Mouse (Mus musculus) lung, embryonic 14.5 days (tissue): ENCODE data around the gene Stum. TPM values are rescaled to one million over a fixed set of nuclear protein-coding genes. Genes with fewer than 3 reads are reported as not detected.

Experiments used
- ATAC-seq: fragments of 200-750 bp; cut with Nextera tagmentation; 2 replicates; pipeline ENCODE4 v1.8.0; 2017; ENCODE audit warnings: mild to moderate bottlenecking, moderate TSS enrichment, moderate library complexity; ENCODE audit not compliant: insufficient read depth
- DNase-seq: peaks from one replicate; pipeline ENCODE4 v3.0.0-alpha.2; 2015
- H3K27ac ChIP-seq: fragments of 300-500 bp; sonication (generic); 2 replicates; pipeline ENCODE4 v1.5.1; 2014; ENCODE audit warnings: low read depth, mild to moderate bottlenecking, moderate library complexity
- H3K27me3 ChIP-seq: fragments of 300-500 bp; sonication (generic); 2 replicates; pipeline ENCODE4 v1.6.1; 2014; ENCODE audit warnings: low read length, control low read depth; ENCODE audit not compliant: insufficient read depth
- H3K36me3 ChIP-seq: fragments of 300-500 bp; sonication (generic); 2 replicates; pipeline ENCODE4 v1.6.1; 2014; ENCODE audit warnings: control low read depth; ENCODE audit not compliant: insufficient read depth
- H3K4me1 ChIP-seq: fragments of 300-500 bp; sonication (generic); 2 replicates; pipeline ENCODE4 v1.6.1; 2014; ENCODE audit warnings: antibody characterized with exemption, control low read depth; ENCODE audit not compliant: insufficient read depth
- H3K4me2 ChIP-seq: fragments of 300-500 bp; sonication (generic); 2 replicates; pipeline ENCODE4 v1.6.1; 2014; ENCODE audit warnings: mild to moderate bottlenecking
- H3K4me3 ChIP-seq: fragments of 300-500 bp; sonication (generic); 2 replicates; pipeline ENCODE4 v1.5.1; 2014; ENCODE audit warnings: low read depth, low read length
- H3K9ac ChIP-seq: fragments of 300-500 bp; sonication (generic); 2 replicates; pipeline ENCODE4 v1.6.1; 2014
- H3K9me3 ChIP-seq: fragments of 300-500 bp; sonication (generic); 2 replicates; pipeline ENCODE4 v1.6.1; 2016; ENCODE audit warnings: low read depth, low read length, control low read depth
- CTCF ChIP-seq: IDR thresholded peaks from 2 replicates; pipeline ENCODE4 v1.5.1; 2016; ENCODE audit warnings: antibody characterized with exemption, low read depth
- WGBS: fragments of 180-500 bp; shearing (Covaris S2); extraction: QIAGEN DNeasy Blood & Tissue Kit; methylation state at CpG from one replicate; pipeline ENCODE4 v1.1.7; 2014; 5-methylcytosine and 5-hydroxymethylcytosine counted together
- polyA plus RNA-seq: library from polyadenylated mRNA; unstranded; fragments of >200 nt; fragmentation: Nextera tagmentation; extraction: Ambion mirVana; gene quantifications from 2 replicates; pipeline ENCODE4 v1.2.1, GENCODE M21; 2014

Stum gene
- polyA plus RNA-seq, 1 experiment from 2014 or later = not detected

DNA sequence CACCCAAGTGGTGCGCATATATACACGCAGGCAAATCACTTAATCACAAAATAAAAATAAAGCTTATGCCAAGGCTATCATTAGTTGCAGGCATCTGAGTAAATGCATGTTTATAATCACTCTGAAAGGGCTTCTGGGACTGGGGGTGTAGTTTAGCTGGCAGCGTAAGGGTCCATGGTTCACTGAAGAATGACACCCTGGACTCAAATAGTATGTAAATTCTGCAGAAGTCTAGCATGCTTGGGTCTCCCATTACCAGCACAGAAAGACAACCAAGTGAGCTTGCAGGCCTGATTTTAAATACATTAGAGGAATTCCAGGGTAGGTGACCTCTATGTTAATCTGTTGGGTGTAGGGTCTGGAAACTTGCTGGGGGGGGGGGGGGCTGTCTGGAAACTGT, 16.5 kb upstream of the Stum start:
- 90% methylated on average over 3 of the region's 3 CpGs for WGBS
- TF ChIP-seq CTCF = no peak
- no peak for DNase-seq

DNA sequence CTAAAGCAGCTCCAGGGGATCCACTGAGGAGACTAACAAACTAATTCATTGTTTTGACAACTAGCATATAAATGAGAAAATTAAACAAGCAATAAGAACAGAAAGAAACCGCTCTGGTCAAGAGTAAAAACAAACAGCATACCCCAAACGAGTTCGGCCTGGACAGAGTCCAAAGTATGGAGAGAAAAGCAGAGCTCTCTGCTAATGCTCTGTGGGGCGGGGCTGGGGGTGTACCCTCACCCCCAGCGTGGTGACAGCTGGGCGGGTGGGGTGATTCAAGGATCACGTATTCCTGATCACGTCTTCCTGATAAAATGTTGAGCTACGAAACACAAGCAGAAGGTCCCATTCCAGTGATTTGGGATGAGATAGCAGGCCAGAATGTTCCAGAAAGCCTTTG, 9.5 kb upstream of the Stum start:
- no peak overlapping the region for H3K4me3 ChIP-seq
- no peaks in the 10 kb centered on the region; the same call in 1 of the 2 replicates for H3K4me1 ChIP-seq
- no peak for TF ChIP-seq CTCF
- WGBS = 21% methylated on average over 9 of the region's 9 CpGs
- ATAC-seq (peak; percentile 83; the same call in 1 of the 2 replicates), DNase-seq (peak; percentile 82)
- no peak overlapping the region for H3K9ac ChIP-seq
- H3K36me3 ChIP-seq = no peaks in the 10 kb centered on the region
- no peak overlapping the region for H3K27ac ChIP-seq
- H3K4me2 ChIP-seq = peak overlapping the region; percentile 21; the same call in 1 of the 2 replicates
- no peaks in the 10 kb centered on the region for H3K9me3 ChIP-seq
- H3K27me3 ChIP-seq = no peaks in the 10 kb centered on the region

More for the DNA sequence above, 16.5 kb upstream of the Stum start:
- H3K27me3 ChIP-seq = no peaks in the 10 kb centered on the region
- no peaks in the 10 kb centered on the region for H3K4me1 ChIP-seq
- no peaks in the 10 kb centered on the region for H3K9me3 ChIP-seq
- H3K4me2 ChIP-seq = no peak overlapping the region
- H3K36me3 ChIP-seq = no peaks in the 10 kb centered on the region
- no peak overlapping the region for H3K4me3 ChIP-seq
- no peak for ATAC-seq
- H3K27ac ChIP-seq = no peak overlapping the region
- H3K9ac ChIP-seq = no peak overlapping the region

DNA sequence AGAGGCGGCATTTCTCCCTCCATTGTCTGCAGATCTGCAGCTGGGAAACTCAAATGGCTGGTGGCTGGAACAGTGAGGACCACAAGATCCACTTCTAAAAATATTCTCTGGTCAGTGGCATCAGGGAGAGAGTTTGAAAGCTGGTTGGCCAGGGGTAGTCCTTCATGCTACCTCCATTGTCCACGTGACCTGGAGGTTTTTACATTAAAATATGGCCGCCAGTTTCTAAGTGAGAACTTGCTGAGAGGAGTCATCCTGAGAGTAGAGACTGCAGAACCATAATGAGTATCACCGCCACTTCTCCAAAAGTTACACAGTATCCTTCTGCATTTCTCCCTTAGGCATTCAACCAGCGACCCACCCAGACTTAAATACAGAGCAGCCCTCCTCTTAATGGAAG, 2.0 kb upstream of the Stum start:
- no peak for TF ChIP-seq CTCF

DNA sequence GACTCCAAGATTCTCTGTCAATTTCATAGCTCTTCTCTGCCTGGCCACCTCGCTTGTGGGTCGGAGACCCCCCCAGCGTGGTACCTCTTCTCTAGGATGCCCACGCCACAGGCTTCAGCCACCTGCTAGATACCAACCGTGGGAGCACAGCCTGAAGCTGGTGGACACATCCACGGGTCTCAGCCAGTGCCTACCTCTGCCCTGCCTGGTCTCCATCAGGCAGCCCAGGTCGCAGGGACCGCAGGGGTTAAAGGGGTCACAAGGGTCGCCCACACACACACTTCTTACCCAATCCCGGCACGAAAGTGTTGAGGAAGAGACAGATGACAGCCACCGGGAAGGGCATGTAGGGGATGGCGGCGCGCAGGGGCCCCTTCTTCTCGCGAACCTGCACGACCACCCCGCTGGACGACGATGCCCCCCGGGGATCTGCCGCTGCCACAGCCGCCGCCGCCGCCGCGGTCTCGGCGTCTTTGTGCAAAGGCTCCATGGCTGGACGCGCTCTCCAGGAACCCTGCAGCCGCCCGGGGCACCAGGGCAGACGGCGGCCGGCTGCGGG, 385 bp downstream of the Stum start:
- DNase-seq = no peak
- H3K9me3 ChIP-seq = no peaks in the 10 kb centered on the region
- H3K27me3 ChIP-seq = peaks cover 42% of the 10 kb centered on the region
- no peaks in the 10 kb centered on the region for H3K4me1 ChIP-seq
- H3K36me3 ChIP-seq = no peaks in the 10 kb centered on the region
- no peak for TF ChIP-seq CTCF
- no peak for ATAC-seq
- H3K4me2 ChIP-seq = peak overlapping the region; percentile 73
- no peak overlapping the region for H3K27ac ChIP-seq
- 4% methylated on average over 39 of the region's 39 CpGs for WGBS
- peak overlapping the region; percentile 39 for H3K4me3 ChIP-seq
- H3K9ac ChIP-seq = peak overlapping the region; percentile 13; the same call in 1 of the 2 replicates

More for the DNA sequence above, 2.0 kb upstream of the Stum start:
- Histone ChIP-seq H3K9me3 (no peaks in the 10 kb centered on the region), H3K36me3 (no peaks in the 10 kb centered on the region), H3K4me3 (no peak overlapping the region), H3K27ac (no peak overlapping the region), H3K9ac (no peak overlapping the region), H3K4me2 (no peak overlapping the region), H3K4me1 (no peaks in the 10 kb centered on the region), H3K27me3 (peaks cover 41% of the 10 kb centered on the region)
- WGBS = 84% methylated on average over 5 of the region's 5 CpGs
- ATAC-seq (no peak), DNase-seq (no peak)

DNA sequence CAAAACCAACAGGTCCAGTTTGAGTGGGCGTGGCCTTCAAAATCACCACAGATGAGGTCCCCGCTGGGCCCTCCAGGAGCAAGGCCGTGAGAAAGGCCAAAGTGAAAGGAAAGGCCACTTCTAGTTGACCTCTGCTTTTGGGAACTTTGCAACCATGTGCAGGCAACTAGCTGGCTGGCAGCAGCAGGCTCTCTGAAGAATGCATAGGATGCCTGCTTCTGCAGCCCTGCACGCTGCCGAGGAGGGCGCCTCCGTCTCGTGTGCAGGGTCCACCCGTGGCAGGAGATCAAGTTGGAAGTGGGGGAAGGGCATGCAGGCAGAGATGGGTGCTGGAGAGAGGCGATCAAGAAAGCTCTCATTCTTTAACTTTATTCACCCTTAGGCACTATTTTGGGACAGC, 1.3 kb downstream of the Stum start:
- H3K4me3 ChIP-seq = no peak overlapping the region
- H3K27ac ChIP-seq = no peak overlapping the region
- WGBS = 26% methylated on average over 10 of the region's 10 CpGs
- DNase-seq (no peak), ATAC-seq (no peak)
- H3K27me3 ChIP-seq = peaks cover 42% of the 10 kb centered on the region
- H3K4me1 ChIP-seq = no peaks in the 10 kb centered on the region
- no peak overlapping the region for H3K4me2 ChIP-seq
- no peak overlapping the region for H3K9ac ChIP-seq
- TF ChIP-seq CTCF = 0 out of 2 replicates have a peak, but pooled peaks have one; percentile 4
- H3K9me3 ChIP-seq = no peaks in the 10 kb centered on the region
- no peaks in the 10 kb centered on the region for H3K36me3 ChIP-seq

DNA sequence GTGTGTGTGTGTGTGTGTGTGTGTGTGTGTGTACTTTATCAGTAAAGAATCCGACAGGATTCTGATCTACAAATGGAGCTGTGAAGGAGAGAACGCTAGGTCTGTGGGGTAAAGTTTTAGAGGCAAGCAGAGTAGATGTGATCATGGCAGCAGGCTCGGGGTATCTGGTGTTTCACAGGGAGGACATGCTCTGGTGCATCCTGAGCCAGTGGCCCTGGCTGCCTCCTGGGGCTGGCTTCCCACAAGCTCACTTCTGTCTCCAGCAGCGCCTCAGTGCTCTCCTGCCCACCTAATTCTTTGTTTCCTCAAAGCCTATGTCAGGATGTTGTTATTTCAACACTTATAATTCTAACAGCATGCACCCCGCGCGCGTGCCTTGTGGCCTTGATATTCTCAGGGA, 2.0 kb downstream of the Stum start:
- ATAC-seq (no peak), DNase-seq (no peak)
- H3K4me1 ChIP-seq = no peaks in the 10 kb centered on the region
- H3K36me3 ChIP-seq = no peaks in the 10 kb centered on the region
- no peak for TF ChIP-seq CTCF
- H3K27ac ChIP-seq = no peak overlapping the region
- no peaks in the 10 kb centered on the region for H3K9me3 ChIP-seq
- no peak overlapping the region for H3K4me3 ChIP-seq
- H3K4me2 ChIP-seq = no peak overlapping the region
- WGBS = 61% methylated on average over 8 of the region's 8 CpGs
- peaks cover 42% of the 10 kb centered on the region for H3K27me3 ChIP-seq
- H3K9ac ChIP-seq = no peak overlapping the region

DNA sequence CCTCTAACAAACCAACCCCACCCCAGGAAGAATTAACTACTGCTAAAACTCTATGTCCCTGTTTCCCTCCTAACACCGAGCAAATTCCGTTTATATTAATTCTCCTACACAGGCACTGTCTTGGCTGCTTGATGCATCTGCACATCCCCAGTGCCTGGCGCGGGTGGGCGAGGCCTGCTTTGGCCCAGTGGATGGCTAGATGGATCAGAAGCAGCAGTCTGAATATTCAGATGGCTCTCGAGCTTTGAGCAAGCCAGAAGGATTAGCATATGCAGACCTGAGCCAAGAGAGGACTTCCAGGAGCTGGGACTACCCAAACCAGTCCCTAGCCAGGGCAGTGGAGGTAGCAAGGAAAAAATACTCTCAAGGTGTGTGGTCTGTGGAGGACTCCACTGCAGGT, 3.0 kb downstream of the Stum start:
- Histone ChIP-seq H3K9ac (no peak overlapping the region), H3K4me1 (no peaks in the 10 kb centered on the region), H3K27me3 (peaks cover 42% of the 10 kb centered on the region), H3K4me2 (no peak overlapping the region), H3K27ac (no peak overlapping the region), H3K4me3 (no peak overlapping the region), H3K9me3 (no peaks in the 10 kb centered on the region), H3K36me3 (no peaks in the 10 kb centered on the region)
- ATAC-seq (no peak), DNase-seq (no peak)
- WGBS = 49% methylated on average over 6 of the region's 6 CpGs
- no peak for TF ChIP-seq CTCF
